Mouse (Mus musculus) myocyte (in vitro differentiated cells): ENCODE measurements at regions not wholly inside any gene's neighbourhood (a gene's known extent, or its start where the extent isn't known, plus 50 kb on each side); places are given as distances from the start of the nearest gene placed in this dataset.

Experiments
- MAX ChIP-seq: IDR thresholded peaks from one replicate; pipeline ENCODE4 v1.6.1; 2011; ENCODE audit warnings: low read depth, mild to moderate bottlenecking, control low read depth
- MYOD1 ChIP-seq, 3 experiments: IDR thresholded peaks; one replicate each; pipeline ENCODE4 v1.6.1; 2011; ENCODE audit warnings: control low read depth in 2 of 3, low read depth in 2 of 3, mild to moderate bottlenecking in 2 of 3, moderate library complexity in 1 of 3; ENCODE audit not compliant: insufficient read length in 2 of 3, control insufficient read depth in 1 of 3
- MYOG ChIP-seq, 3 experiments: IDR thresholded peaks; one replicate each; pipeline ENCODE4 v1.6.1; 2011; ENCODE audit warnings: control low read depth in 2 of 3, low read depth in 2 of 3, mild to moderate bottlenecking in 2 of 3; ENCODE audit not compliant: insufficient read length in 2 of 3, control insufficient read depth in 1 of 3, insufficient read depth in 1 of 3
- POLR2A ChIP-seq: IDR thresholded peaks from one replicate; pipeline ENCODE4 v1.6.1; 2011; ENCODE audit warnings: low read depth, mild to moderate bottlenecking, control low read depth, moderate library complexity; ENCODE audit not compliant: insufficient read length
- POLR2AphosphoS2 ChIP-seq: IDR thresholded peaks from one replicate; pipeline ENCODE4 v1.6.1; 2011; ENCODE audit warnings: low read depth, control low read depth; ENCODE audit not compliant: insufficient read length
- REST ChIP-seq: IDR thresholded peaks from one replicate; pipeline ENCODE4 v1.6.1; 2011; ENCODE audit warnings: mild to moderate bottlenecking, control low read depth, moderate library complexity; ENCODE audit not compliant: insufficient read depth, insufficient read length
- SRF ChIP-seq: IDR thresholded peaks from one replicate; pipeline ENCODE4 v1.6.1; 2011; ENCODE audit warnings: low read depth; ENCODE audit not compliant: control insufficient read depth, insufficient read length
- TCF12 ChIP-seq: IDR thresholded peaks from one replicate; pipeline ENCODE4 v1.6.1; 2011; ENCODE audit warnings: mild to moderate bottlenecking, control low read depth; ENCODE audit not compliant: poor library complexity, insufficient read depth, severe bottlenecking
- TCF3 ChIP-seq: IDR thresholded peaks from one replicate; pipeline ENCODE4 v1.6.1; 2011; ENCODE audit warnings: low read depth, control low read depth; ENCODE audit not compliant: insufficient read length
- USF1 ChIP-seq: IDR thresholded peaks from one replicate; pipeline ENCODE4 v1.6.1; 2011; ENCODE audit warnings: low read depth, mild to moderate bottlenecking, control low read depth, moderate library complexity

GRCm38 (mm10) chr5:120284625-120285024 is 146.9 kb upstream of the Lhx5 start:
- no peak for TF ChIP-seq USF1
- TF ChIP-seq POLR2AphosphoS2 = no peak
- TF ChIP-seq POLR2A = no peak
- TF ChIP-seq SRF = no peak
- no peak for TF ChIP-seq TCF3
- TF ChIP-seq MYOG (IDR thresholded peaks at IDR 0.05; ENCODE audit: control insufficient read depth in 1 of 3, insufficient read depth in 1 of 3, insufficient read length in 2 of 3, low read depth in 2 of 3) = no peak
- TF ChIP-seq MAX = no peak
- no peak for TF ChIP-seq MYOD1 (IDR thresholded peaks at IDR 0.05; ENCODE audit: control insufficient read depth in 1 of 3, insufficient read length in 2 of 3, low read depth in 2 of 3)
- no peak for TF ChIP-seq REST
- TF ChIP-seq TCF12 = no peak
